10 mouse cellular contexts compared by ENCODE assay signal in the genomic region with DNA sequence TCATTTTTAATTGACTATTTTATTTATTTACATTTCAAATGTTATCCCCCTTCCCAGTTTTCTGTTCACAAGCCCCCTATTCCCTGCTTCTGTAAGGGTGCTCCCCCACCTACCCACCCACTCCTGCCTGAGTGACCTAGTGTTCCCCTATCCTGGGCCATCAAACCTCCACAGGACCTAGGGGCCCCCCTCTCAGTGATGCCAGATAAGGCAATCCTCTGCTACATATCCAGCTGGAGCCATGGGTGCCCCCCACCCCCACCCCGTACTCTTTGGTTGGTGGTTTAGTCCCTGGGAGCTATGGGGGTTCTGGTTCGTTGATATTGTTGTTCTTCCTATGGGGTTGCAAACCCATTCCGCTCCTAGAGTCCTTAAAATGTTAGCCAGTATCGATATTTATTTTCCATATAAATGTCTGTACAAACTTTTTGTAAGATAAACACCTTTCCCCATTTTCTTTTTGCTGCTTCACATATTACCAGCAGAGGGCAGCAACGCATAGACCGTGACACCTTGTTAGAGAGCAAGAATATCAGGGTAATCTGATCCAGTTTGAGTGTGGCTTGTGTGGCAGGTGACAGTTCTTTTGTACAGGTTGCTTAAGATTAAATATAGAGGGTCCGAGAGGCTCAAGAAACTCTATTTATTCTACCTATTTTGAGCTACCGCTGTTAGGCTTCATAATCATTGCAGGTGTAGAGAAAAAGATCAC.
DNase-seq lines count a peak whose midpoint lies in the region; ATAC-seq and TF ChIP-seq lines count a peak whose summit lies in the region.
"Had no signal": no experiment of that assay in that cellular context is flagged by ENCODE, and none has a peak within 500 bp of the region (broad histone marks: within the 10 kb centered on the region; RNA-seq: fewer than 3 reads in every experiment).

No protein-coding gene starts in this region.

- H3K27me3 ChIP-seq in forebrain, embryonic 14.5 days (replicated peaks; ENCODE audit: control insufficient read depth, insufficient read depth, low read length): no peaks in the 10 kb centered on the region
- no peaks in the 10 kb centered on the region for H3K27me3 ChIP-seq in lung, embryonic 14.5 days (ENCODE audit: insufficient read depth, low read length)
- H3K27me3 ChIP-seq: embryonic facial prominence, embryonic 12.5 days; liver, embryonic 15.5 days had no signal

- H3K27ac ChIP-seq in forebrain, embryonic 14.5 days (ENCODE audit: low read depth, low read length): no peak overlapping the region
- no peak overlapping the region for H3K27ac ChIP-seq in lung, embryonic 14.5 days (ENCODE audit: low read depth)
- H3K27ac ChIP-seq: embryonic facial prominence, embryonic 12.5 days; liver, embryonic 15.5 days had no signal

- H3K4me3 ChIP-seq in lung, adult 2 months (replicated peaks; ENCODE audit: extremely low read depth, low read depth, low read length): no peak overlapping the region
- no peak overlapping the region for H3K4me3 ChIP-seq in forebrain, embryonic 14.5 days (ENCODE audit: low read depth, low read length)
- H3K4me3 ChIP-seq in lung, embryonic 14.5 days (ENCODE audit: low read depth, low read length): no peak overlapping the region
- H3K4me3 ChIP-seq: embryonic facial prominence, embryonic 12.5 days; liver, embryonic 15.5 days had no signal

- no peak for TF ChIP-seq POLR2A in lung, adult 2 months (IDR thresholded peaks at IDR 0.05; ENCODE audit: borderline replicate concordance, extremely low read depth, low read depth, low read length)

- WGBS in lung, adult 2 months: 23% methylated on average over 8 of the region's 8 CpGs
- 27% methylated on average over 8 of the region's 8 CpGs for WGBS in forebrain, embryonic 14.5 days
- 23% methylated on average over 8 of the region's 8 CpGs for WGBS in lung, embryonic 14.5 days

- TF ChIP-seq CTCF in lung, adult 2 months (IDR thresholded peaks at IDR 0.05; ENCODE audit: insufficient read depth, low read length): 0 out of 2 replicates have a peak, but pooled peaks have one; percentile 16
- peak; percentile 80 for TF ChIP-seq CTCF in lung, embryonic 14.5 days (IDR thresholded peaks at IDR 0.05; ENCODE audit: low read depth)

- peak; percentile 77 for ATAC-seq in forebrain, embryonic 14.5 days
- no peak for ATAC-seq in lung, embryonic 14.5 days (ENCODE audit: insufficient read depth)

- no peaks in the 10 kb centered on the region for H3K4me1 ChIP-seq in lung, adult 2 months (ENCODE audit: control insufficient read depth, insufficient read depth, low read length)
- no peaks in the 10 kb centered on the region for H3K4me1 ChIP-seq in forebrain, embryonic 14.5 days (ENCODE audit: control insufficient read depth, insufficient read depth, low read length)
- H3K4me1 ChIP-seq in lung, embryonic 14.5 days (ENCODE audit: insufficient read depth): no peaks in the 10 kb centered on the region
- H3K4me1 ChIP-seq: embryonic facial prominence, embryonic 12.5 days; liver, embryonic 15.5 days had no signal

- H3K9ac ChIP-seq in forebrain, embryonic 14.5 days (ENCODE audit: low read length): no peak overlapping the region
- H3K9ac ChIP-seq in lung, embryonic 14.5 days: no peak overlapping the region
- H3K9ac ChIP-seq: embryonic facial prominence, embryonic 12.5 days; liver, embryonic 15.5 days had no signal

- no peaks in the 10 kb centered on the region for H3K9me3 ChIP-seq in forebrain, embryonic 14.5 days (replicated peaks; ENCODE audit: control insufficient read depth, low read length)
- no peaks in the 10 kb centered on the region for H3K9me3 ChIP-seq in lung, embryonic 14.5 days (ENCODE audit: low read depth, low read length)
- H3K9me3 ChIP-seq: embryonic facial prominence, embryonic 12.5 days; liver, embryonic 15.5 days had no signal

- H3K36me3 ChIP-seq in forebrain, embryonic 14.5 days (ENCODE audit: control insufficient read depth, insufficient read depth, low read length): no peaks in the 10 kb centered on the region
- no peaks in the 10 kb centered on the region for H3K36me3 ChIP-seq in lung, embryonic 14.5 days (ENCODE audit: insufficient read depth)
- H3K36me3 ChIP-seq: embryonic facial prominence, embryonic 12.5 days; liver, embryonic 15.5 days had no signal

- no peak for DNase-seq in lung, adult 2 months
- no peak for DNase-seq in lung, postnatal 25 days (ENCODE audit: low spot score)
- peak; percentile 6 for DNase-seq in c-Kit-positive CD71-negative TER-119-negative erythroid progenitor cells, embryonic 14.5 days (ENCODE audit: low read depth)
- peak; percentile 80 for DNase-seq in forebrain, embryonic 14.5 days (ENCODE audit: low spot score)
- DNase-seq in kidney, postnatal 36 days: peak; percentile 20 to 50
- DNase-seq in lung, embryonic 14.5 days: peak; percentile 79
- DNase-seq in right cerebral cortex, postnatal 25 days: peak; percentile 19
- DNase-seq in natural killer cell, adult 2 months (ENCODE audit: low spot score in 2 of 2): no peak

- H3K4me2 ChIP-seq in forebrain, embryonic 14.5 days (ENCODE audit: low read length): no peak overlapping the region
- no peak overlapping the region for H3K4me2 ChIP-seq in lung, embryonic 14.5 days
- H3K4me2 ChIP-seq: embryonic facial prominence, embryonic 12.5 days; liver, embryonic 15.5 days had no signal

Comparison
In these comparisons a context has a peak if more than half of its experiments do, and no peak if none do; other contexts are left out.
1. DNase-seq: peak in c-Kit-positive CD71-negative TER-119-negative erythroid progenitor cells, embryonic 14.5 days (single experiment), forebrain, embryonic 14.5 days (single experiment), kidney, postnatal 36 days (2 of 2), lung, embryonic 14.5 days (single experiment) and right cerebral cortex, postnatal 25 days (single experiment); none in lung, adult 2 months (single experiment), lung, postnatal 25 days (single experiment) and natural killer cell, adult 2 months (0 of 2).